Mouse (Mus musculus): ENCODE results near the gene Mis18bp1.

Mis18bp1 gene

GRCm38 (mm10) chr12:65111503-65111902 is 60.9 kb downstream of the Mis18bp1 start:
- no peak for DNase-seq (ENCODE audit: low read depth, low spot score)
- no peaks in the 10 kb centered on the region for H3K27me3 ChIP-seq (ENCODE audit: control insufficient read depth, insufficient read depth, low read length, poor library complexity, severe bottlenecking)
- peaks cover 3% of the 10 kb centered on the region; the same call in 1 of the 2 replicates for H3K36me3 ChIP-seq (ENCODE audit: control insufficient read depth, insufficient read depth, low read length, poor library complexity, severe bottlenecking)

GRCm38 (mm10) chr12:65108746-65109145 is 63.7 kb downstream of the Mis18bp1 start:
- no peak for DNase-seq (ENCODE audit: low read depth, low spot score)
- no peaks in the 10 kb centered on the region for H3K27me3 ChIP-seq (ENCODE audit: control insufficient read depth, insufficient read depth, low read length, poor library complexity, severe bottlenecking)

More at GRCm38 (mm10) chr12:65108746-65109145, 63.7 kb downstream of the Mis18bp1 start:
- H3K36me3 ChIP-seq (ENCODE audit: control insufficient read depth, insufficient read depth, low read length, poor library complexity, severe bottlenecking), result peaks cover 5% of the 10 kb centered on the region; the same call in 1 of the 2 replicates
